Mouse (Mus musculus): ENCODE data around the gene Hoxd11. TPM values are rescaled to one million over a fixed set of nuclear protein-coding genes. Genes with fewer than 3 reads are reported as not detected.
A peak's percentile ranks its signal among the peaks of the same experiment; 100 is the strongest.

The Hoxd11 gene
- polyA plus RNA-seq, 1 experiment from 2014 or later, result 31.0 TPM

GRCm38 (mm10) chr2:74679596-74679971, 227 bp downstream of the Hoxd11 start:
- peak overlapping the region; percentile 80 for H3K4me3 ChIP-seq
- peak; percentile 74 for DNase-seq (ENCODE audit: low spot score)

GRCm38 (mm10) chr2:74679980-74680379, 623 bp downstream of the Hoxd11 start:
- Histone ChIP-seq H3K36me3 (peaks cover 8% of the 10 kb centered on the region; the same call in 1 of the 2 replicates), H3K27ac (peak overlapping the region; percentile 99), H3K4me1 (peaks cover 89% of the 10 kb centered on the region), H3K9me3 (replicated peaks) (no peaks in the 10 kb centered on the region), H3K4me3 (peak overlapping the region; percentile 80), H3K27me3 (ENCODE audit: low read depth, poor library complexity, severe bottlenecking) (peaks cover 98% of the 10 kb centered on the region)
- WGBS, result 2% methylated on average over 23 of the region's 23 CpGs
- DNase-seq (ENCODE audit: low spot score), result peak; percentile 75

More at GRCm38 (mm10) chr2:74679596-74679971, 227 bp downstream of the Hoxd11 start:
- Histone ChIP-seq H3K27ac (peak overlapping the region; percentile 99), H3K27me3 (ENCODE audit: low read depth, poor library complexity, severe bottlenecking) (peaks cover 98% of the 10 kb centered on the region), H3K36me3 (peaks cover 8% of the 10 kb centered on the region; the same call in 1 of the 2 replicates), H3K9me3 (replicated peaks) (no peaks in the 10 kb centered on the region), H3K4me1 (peaks cover 93% of the 10 kb centered on the region)
- WGBS, result under 1% methylated on average over 26 of the region's 26 CpGs

GRCm38 (mm10) chr2:74680561-74681398, 1.4 kb downstream of the Hoxd11 start:
- Histone ChIP-seq H3K4me3 (peak overlapping the region; percentile 80), H3K27me3 (ENCODE audit: low read depth, poor library complexity, severe bottlenecking) (peaks cover 97% of the 10 kb centered on the region), H3K4me1 (peaks cover 81% of the 10 kb centered on the region), H3K9me3 (replicated peaks) (no peaks in the 10 kb centered on the region), H3K27ac (peak overlapping the region; percentile 99), H3K36me3 (peaks cover 8% of the 10 kb centered on the region; the same call in 1 of the 2 replicates)
- DNase-seq (ENCODE audit: low spot score), result peak; percentile 67
- 3% methylated on average over 21 of the region's 21 CpGs for WGBS

GRCm38 (mm10) chr2:74681594-74682531, 2.5 kb downstream of the Hoxd11 start:
- H3K36me3 ChIP-seq, result peaks cover 8% of the 10 kb centered on the region; the same call in 1 of the 2 replicates
- H3K27ac ChIP-seq, result peak overlapping the region; percentile 99
- peaks cover 71% of the 10 kb centered on the region for H3K4me1 ChIP-seq
- peak overlapping the region; percentile 80 for H3K4me3 ChIP-seq
- peak; percentile 88 for DNase-seq (ENCODE audit: low spot score)
- peaks cover 88% of the 10 kb centered on the region for H3K27me3 ChIP-seq (ENCODE audit: low read depth, poor library complexity, severe bottlenecking)
- no peaks in the 10 kb centered on the region for H3K9me3 ChIP-seq (replicated peaks)
- under 1% methylated on average over 78 of the region's 78 CpGs for WGBS

- DNase-seq (ENCODE audit: low spot score), result peak; percentile 67
- no peaks in the 10 kb centered on the region for H3K9me3 ChIP-seq (replicated peaks)
- H3K27ac ChIP-seq, result peak overlapping the region; percentile 99
- H3K4me1 ChIP-seq, result peaks cover 73% of the 10 kb centered on the region
- WGBS, result 1% methylated on average over 50 of the region's 51 CpGs
- H3K36me3 ChIP-seq, result peaks cover 17% of the 10 kb centered on the region
- H3K4me3 ChIP-seq, result peak overlapping the region; percentile 80
- H3K27me3 ChIP-seq (ENCODE audit: low read depth, poor library complexity, severe bottlenecking), result peaks cover 88% of the 10 kb centered on the region
Observed at GRCm38 (mm10) chr2:74682796-74683195, 3.4 kb downstream of the Hoxd11 start.

- Histone ChIP-seq H3K36me3 (peaks cover 18% of the 10 kb centered on the region), H3K9me3 (replicated peaks) (no peaks in the 10 kb centered on the region), H3K4me1 (peaks cover 69% of the 10 kb centered on the region), H3K4me3 (peak overlapping the region; percentile 80), H3K27me3 (ENCODE audit: low read depth, poor library complexity, severe bottlenecking) (peaks cover 86% of the 10 kb centered on the region), H3K27ac (peak overlapping the region; percentile 99)
- WGBS, result 0% methylated on average over 18 of the region's 18 CpGs
- DNase-seq (ENCODE audit: low spot score), result peak; percentile 76
Observed at GRCm38 (mm10) chr2:74683471-74683951, 4.2 kb downstream of the Hoxd11 start.

GRCm38 (mm10) chr2:74684106-74684505, 4.7 kb downstream of the Hoxd11 start:
- peak overlapping the region; percentile 80 for H3K4me3 ChIP-seq
- 2% methylated on average over 12 of the region's 12 CpGs for WGBS
- H3K9me3 ChIP-seq (replicated peaks), result no peaks in the 10 kb centered on the region

GRCm38 (mm10) chr2:74685059-74685603, 5.8 kb downstream of the Hoxd11 start:
- 2% methylated on average over 4 of the region's 4 CpGs for WGBS
- peak; percentile 47 for DNase-seq (ENCODE audit: low spot score)

More at GRCm38 (mm10) chr2:74684106-74684505, 4.7 kb downstream of the Hoxd11 start:
- Histone ChIP-seq H3K4me1 (peaks cover 69% of the 10 kb centered on the region), H3K27me3 (ENCODE audit: low read depth, poor library complexity, severe bottlenecking) (peaks cover 82% of the 10 kb centered on the region), H3K27ac (peak overlapping the region; percentile 99), H3K36me3 (peaks cover 18% of the 10 kb centered on the region)
- peak; percentile 53 for DNase-seq (ENCODE audit: low spot score)

GRCm38 (mm10) chr2:74686301-74686987, 7.1 kb downstream of the Hoxd11 start:
- Histone ChIP-seq H3K4me3 (peak overlapping the region; percentile 80), H3K9me3 (replicated peaks) (no peaks in the 10 kb centered on the region), H3K27ac (peak overlapping the region; percentile 99), H3K4me1 (peaks cover 54% of the 10 kb centered on the region), H3K27me3 (ENCODE audit: low read depth, poor library complexity, severe bottlenecking) (peaks cover 65% of the 10 kb centered on the region), H3K36me3 (peaks cover 21% of the 10 kb centered on the region)
- peak; percentile 87 for DNase-seq (ENCODE audit: low spot score)
- 3% methylated on average over 17 of the region's 17 CpGs for WGBS

More at GRCm38 (mm10) chr2:74685059-74685603, 5.8 kb downstream of the Hoxd11 start:
- H3K4me3 ChIP-seq, result peak overlapping the region; percentile 80
- H3K36me3 ChIP-seq, result peaks cover 18% of the 10 kb centered on the region
- peaks cover 63% of the 10 kb centered on the region for H3K4me1 ChIP-seq
- H3K27ac ChIP-seq, result peak overlapping the region; percentile 99
- peaks cover 72% of the 10 kb centered on the region for H3K27me3 ChIP-seq (ENCODE audit: low read depth, poor library complexity, severe bottlenecking)
- no peaks in the 10 kb centered on the region for H3K9me3 ChIP-seq (replicated peaks)

GRCm38 (mm10) chr2:74686988-74687697, 7.8 kb downstream of the Hoxd11 start:
- Histone ChIP-seq H3K9me3 (replicated peaks) (no peaks in the 10 kb centered on the region), H3K4me1 (peaks cover 52% of the 10 kb centered on the region), H3K27me3 (ENCODE audit: low read depth, poor library complexity, severe bottlenecking) (peaks cover 63% of the 10 kb centered on the region), H3K27ac (peak overlapping the region; percentile 99), H3K4me3 (peak overlapping the region; percentile 80), H3K36me3 (peaks cover 24% of the 10 kb centered on the region)
- 1% methylated on average over 27 of the region's 27 CpGs for WGBS
- peak; percentile 74 for DNase-seq (ENCODE audit: low spot score)

Measured in limb, embryonic 10.5 days (tissue).